Mouse (Mus musculus) liver, embryonic 11.5 days (tissue): ENCODE measurements at regions not wholly inside any gene's neighbourhood (a gene's known extent, or its start where the extent isn't known, plus 50 kb on each side); places are given as distances from the start of the nearest gene placed in this dataset.

ENCODE experiments used
- ATAC-seq: fragments of 200-750 bp; cut with Nextera tagmentation; replicated peaks from 2 replicates; pipeline ENCODE4 v1.8.0; 2017; ENCODE audit warnings: moderate number of reproducible peaks, mild to moderate bottlenecking, moderate TSS enrichment, moderate library complexity; ENCODE audit not compliant: low FRiP score
- DNase-seq: peaks from one replicate; pipeline ENCODE4 v3.0.0-alpha.2; 2017; ENCODE audit warnings: low spot score
- H3K27ac ChIP-seq: fragments of 300-500 bp; sonication (generic); 2 replicates; pipeline ENCODE4 v1.5.1; 2014; ENCODE audit warnings: mild to moderate bottlenecking, low read depth, low read length, control low read depth
- H3K27me3 ChIP-seq: fragments of 300-500 bp; sonication (generic); replicated peaks from 2 replicates; pipeline ENCODE4 v1.6.1; 2014; ENCODE audit warnings: low read length, mixed read lengths; ENCODE audit not compliant: control insufficient read depth, insufficient read depth
- H3K36me3 ChIP-seq: fragments of 300-500 bp; sonication (generic); 2 replicates; pipeline ENCODE4 v1.6.1; 2014; ENCODE audit warnings: mild to moderate bottlenecking, low read length, moderate library complexity, mixed read lengths; ENCODE audit not compliant: control insufficient read depth, insufficient read depth
- H3K4me1 ChIP-seq: fragments of 300-500 bp; sonication (generic); replicated peaks from 2 replicates; pipeline ENCODE4 v1.6.1; 2014; ENCODE audit warnings: low read length, mixed read lengths; ENCODE audit not compliant: control insufficient read depth, insufficient read depth
- H3K4me2 ChIP-seq: fragments of 300-500 bp; sonication (generic); 2 replicates; pipeline ENCODE4 v1.6.1; 2014; ENCODE audit warnings: mild to moderate bottlenecking, control low read depth, moderate library complexity
- H3K4me3 ChIP-seq: fragments of 300-500 bp; sonication (generic); 2 replicates; pipeline ENCODE4 v1.5.1; 2014; ENCODE audit warnings: low read depth, low read length, control low read depth
- H3K9ac ChIP-seq: fragments of 300-500 bp; sonication (generic); 2 replicates; pipeline ENCODE4 v1.6.1; 2014; ENCODE audit warnings: low read depth, low read length, control low read depth
- H3K9me3 ChIP-seq: fragments of 300-500 bp; sonication (generic); 2 replicates; pipeline ENCODE4 v1.6.1; 2016; ENCODE audit warnings: low read length, inconsistent platforms, mixed read lengths; ENCODE audit not compliant: control insufficient read depth
- WGBS: fragments of 180-500 bp; shearing (Covaris S2); extraction: QIAGEN DNeasy Blood & Tissue Kit; methylation state at CpG from one replicate; pipeline ENCODE4 v1.1.7; 2014; 5-methylcytosine and 5-hydroxymethylcytosine counted together

DNA sequence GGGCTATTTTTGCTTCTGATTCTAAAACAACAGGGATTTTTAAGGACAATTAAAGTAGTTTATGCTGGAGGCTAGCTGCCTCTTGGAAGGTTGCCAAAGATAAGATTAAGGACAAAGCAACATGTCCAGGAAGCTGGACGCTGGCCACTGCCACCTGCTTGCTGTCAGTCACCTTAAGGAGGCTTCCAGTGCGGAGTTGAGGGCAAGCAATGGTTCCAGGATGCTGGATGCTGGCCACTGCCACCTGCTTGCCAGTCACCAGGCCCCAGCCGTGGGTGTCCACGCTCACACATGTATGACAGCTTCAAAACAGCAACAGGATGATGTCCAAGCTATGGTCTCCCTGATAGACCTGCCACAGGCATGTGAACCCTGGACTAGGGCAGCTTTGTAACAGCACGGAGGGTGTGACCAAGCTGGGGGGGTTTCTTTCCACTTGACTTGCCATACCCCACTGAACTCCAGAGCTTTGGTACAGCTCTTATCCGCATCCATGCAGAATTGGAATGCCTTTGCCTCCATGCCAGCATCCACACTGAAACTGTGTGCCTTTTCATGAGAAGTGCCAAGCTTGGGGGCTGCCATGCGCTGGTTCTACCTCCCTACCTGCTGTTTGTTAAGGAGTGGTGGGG is 174.6 kb downstream of the Glrx3 start:
- Histone ChIP-seq H3K4me3 (no peak overlapping the region), H3K4me1 (no peaks in the 10 kb centered on the region), H3K4me2 (no peak overlapping the region), H3K27ac (no peak overlapping the region), H3K27me3 (no peaks in the 10 kb centered on the region), H3K36me3 (no peaks in the 10 kb centered on the region), H3K9ac (no peak overlapping the region), H3K9me3 (no peaks in the 10 kb centered on the region)
- ATAC-seq (no peak), DNase-seq (no peak)
- WGBS = 81% methylated on average over 7 of the region's 7 CpGs

DNA sequence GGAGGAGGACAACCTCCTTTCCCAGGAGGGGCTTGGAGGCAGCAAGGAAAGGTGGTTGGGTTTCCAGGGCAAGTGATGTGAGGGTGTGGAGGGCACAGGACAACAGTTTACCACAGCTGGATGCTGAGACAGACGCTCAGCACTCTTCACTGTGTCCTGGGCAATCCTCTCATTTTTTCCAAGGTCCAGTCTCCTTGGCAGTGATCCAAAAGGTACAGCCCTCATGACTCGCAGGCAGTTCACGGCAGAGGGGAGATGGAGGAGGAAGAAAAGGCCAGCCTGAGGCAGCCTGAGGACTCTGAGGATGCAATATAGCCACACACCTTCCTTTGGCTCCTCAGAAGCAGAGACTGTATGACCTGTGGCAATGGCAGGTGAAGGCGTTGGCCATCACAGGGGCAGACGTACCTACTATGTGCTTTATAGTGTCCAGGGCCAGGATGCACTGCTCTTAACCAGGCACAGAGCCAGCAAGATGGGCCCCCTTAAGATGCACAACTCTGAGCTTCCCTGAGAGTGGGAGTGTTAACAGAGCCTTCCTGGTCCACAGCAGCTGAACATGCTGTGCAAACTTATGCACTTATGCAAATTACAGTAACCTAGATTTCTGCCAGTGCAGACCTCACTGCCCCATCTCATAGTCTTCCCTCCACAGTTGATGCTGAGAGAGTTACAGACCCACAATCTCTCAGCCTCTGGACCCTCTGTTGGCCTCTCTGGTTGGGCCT is 181.2 kb downstream of the Glrx3 start:
- Histone ChIP-seq H3K4me3 (no peak overlapping the region), H3K27ac (no peak overlapping the region), H3K9ac (no peak overlapping the region), H3K4me2 (no peak overlapping the region), H3K36me3 (no peaks in the 10 kb centered on the region), H3K4me1 (no peaks in the 10 kb centered on the region), H3K27me3 (no peaks in the 10 kb centered on the region), H3K9me3 (no peaks in the 10 kb centered on the region)
- ATAC-seq (no peak), DNase-seq (no peak)
- WGBS = 73% methylated on average over 5 of the region's 5 CpGs

DNA sequence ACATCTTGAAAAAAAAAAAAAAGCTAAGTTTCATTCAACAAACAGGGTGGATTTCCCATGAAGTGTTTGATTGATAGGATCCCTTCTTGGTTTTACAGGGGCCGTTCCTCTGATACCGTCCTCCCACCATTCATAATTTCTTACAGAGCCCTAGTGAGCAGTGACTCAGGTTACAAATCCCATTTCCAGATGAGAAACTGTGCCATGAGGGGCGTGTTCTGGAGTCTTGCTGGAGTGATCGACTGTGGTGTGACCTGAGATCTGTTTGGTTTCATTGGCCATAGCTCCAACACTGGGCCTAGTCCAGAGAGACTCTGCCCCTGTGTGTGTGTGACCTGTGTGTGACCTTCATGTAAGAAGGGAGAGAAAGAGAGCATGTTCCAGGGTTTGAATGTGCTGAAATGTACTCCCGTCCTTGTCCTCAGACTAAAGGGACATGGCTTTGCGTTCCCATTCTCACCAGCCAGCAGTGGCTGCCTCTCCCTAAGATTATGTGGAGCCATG is 181.9 kb downstream of the Glrx3 start:
- Histone ChIP-seq H3K9me3 (no peaks in the 10 kb centered on the region), H3K9ac (no peak overlapping the region), H3K4me1 (no peaks in the 10 kb centered on the region), H3K4me3 (no peak overlapping the region), H3K4me2 (no peak overlapping the region), H3K27me3 (no peaks in the 10 kb centered on the region), H3K27ac (no peak overlapping the region), H3K36me3 (no peaks in the 10 kb centered on the region)
- WGBS = 67% methylated on average over 6 of the region's 6 CpGs
- DNase-seq = no peak
- no peak for ATAC-seq

DNA sequence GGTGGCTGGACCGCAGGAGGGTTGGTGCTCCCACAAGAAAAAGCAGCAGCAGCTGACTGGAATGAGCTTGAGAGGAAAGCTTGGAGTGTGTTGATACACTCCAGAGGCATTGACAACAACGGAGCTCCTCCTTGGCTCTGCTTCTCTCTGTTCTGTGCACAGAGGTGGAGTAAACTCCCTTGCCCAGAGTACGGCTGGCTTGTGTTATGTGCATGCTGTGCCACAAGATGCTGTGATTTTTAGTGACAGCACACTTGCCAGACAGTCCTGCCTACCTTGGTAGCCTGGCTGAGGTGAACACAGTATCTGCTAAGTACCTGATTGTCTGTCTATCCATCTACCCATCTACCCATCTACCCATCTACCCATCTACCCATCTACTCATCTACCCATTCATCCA is 190.9 kb downstream of the Glrx3 start:
- ATAC-seq (no peak), DNase-seq (no peak)
- Histone ChIP-seq H3K27me3 (no peaks in the 10 kb centered on the region), H3K36me3 (no peaks in the 10 kb centered on the region), H3K9ac (no peak overlapping the region), H3K4me1 (no peaks in the 10 kb centered on the region), H3K4me3 (no peak overlapping the region), H3K9me3 (no peaks in the 10 kb centered on the region), H3K4me2 (no peak overlapping the region), H3K27ac (no peak overlapping the region)
- WGBS = 80% methylated on average over 3 of the region's 3 CpGs

DNA sequence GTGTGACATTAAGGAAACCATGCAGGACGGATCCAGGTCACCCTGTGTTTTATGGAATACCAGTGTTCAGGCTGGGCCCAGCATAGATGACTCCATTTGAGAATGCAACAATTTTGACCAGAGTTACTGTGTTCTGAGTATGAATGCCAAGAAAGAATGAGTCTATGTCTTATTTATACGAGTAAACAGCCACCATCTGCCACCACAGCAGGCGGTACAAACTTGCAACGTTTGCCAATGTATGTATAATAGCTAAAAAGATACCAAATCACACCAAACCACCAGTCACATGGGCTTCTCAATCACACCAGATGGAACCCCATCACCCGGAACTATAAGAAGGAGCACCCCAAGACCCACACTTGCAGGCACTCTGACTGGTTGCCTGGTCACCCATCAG is 192.1 kb downstream of the Glrx3 start:
- Histone ChIP-seq H3K27ac (no peak overlapping the region), H3K36me3 (no peaks in the 10 kb centered on the region), H3K9ac (no peak overlapping the region), H3K27me3 (no peaks in the 10 kb centered on the region), H3K4me1 (no peaks in the 10 kb centered on the region), H3K4me3 (no peak overlapping the region), H3K9me3 (no peaks in the 10 kb centered on the region), H3K4me2 (no peak overlapping the region)
- 84% methylated on average over 5 of the region's 5 CpGs for WGBS
- DNase-seq (no peak), ATAC-seq (no peak)

DNA sequence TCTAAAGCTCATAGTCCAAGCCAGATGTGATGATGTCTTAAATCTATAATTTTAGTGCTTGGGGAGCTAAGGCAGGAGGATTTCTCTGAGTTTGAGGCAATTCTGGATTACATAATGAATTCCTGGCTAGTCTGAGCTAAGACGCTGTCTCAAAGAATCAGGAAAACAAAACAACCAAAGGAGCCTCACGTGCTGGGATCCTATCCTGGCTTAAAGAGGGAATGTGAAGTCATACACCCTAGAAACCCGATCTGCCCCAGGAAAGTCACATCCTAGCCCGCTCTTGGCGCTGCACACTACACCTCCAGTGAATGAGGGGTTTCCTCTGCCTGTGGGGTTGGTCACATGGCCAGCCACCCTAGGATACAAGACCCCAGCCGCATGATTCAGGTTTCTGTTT is 211.2 kb downstream of the Glrx3 start:
- DNase-seq (no peak), ATAC-seq (no peak)
- no peak overlapping the region for H3K4me2 ChIP-seq
- H3K27ac ChIP-seq = no peak overlapping the region
- H3K9ac ChIP-seq = no peak overlapping the region
- H3K9me3 ChIP-seq = no peaks in the 10 kb centered on the region
- H3K36me3 ChIP-seq = no peaks in the 10 kb centered on the region
- WGBS = 65% methylated on average over 6 of the region's 6 CpGs
- H3K4me3 ChIP-seq = no peak overlapping the region
- no peaks in the 10 kb centered on the region for H3K4me1 ChIP-seq
- no peaks in the 10 kb centered on the region for H3K27me3 ChIP-seq

DNA sequence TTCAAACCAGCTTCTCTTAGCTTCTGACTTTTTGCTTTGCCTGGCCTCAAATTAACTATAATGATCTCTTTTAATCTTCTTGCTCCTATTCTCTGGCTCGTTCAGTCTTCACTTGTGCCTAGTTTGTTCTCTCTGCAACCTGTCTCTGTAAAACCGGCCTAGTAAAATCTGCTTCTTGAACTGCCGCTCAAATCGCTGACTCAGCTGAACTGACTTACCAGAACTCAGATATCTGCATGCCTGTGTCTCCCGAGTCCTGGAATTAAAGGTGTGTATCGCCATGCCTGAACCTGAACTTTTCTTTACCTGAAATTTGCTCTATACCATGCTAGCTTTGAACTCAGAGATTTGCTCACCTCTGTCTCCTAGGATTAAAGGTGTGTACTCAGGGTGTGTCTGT is 212.2 kb downstream of the Glrx3 start:
- Histone ChIP-seq H3K27me3 (no peaks in the 10 kb centered on the region), H3K4me1 (no peaks in the 10 kb centered on the region), H3K27ac (no peak overlapping the region), H3K36me3 (no peaks in the 10 kb centered on the region), H3K4me3 (no peak overlapping the region), H3K4me2 (no peak overlapping the region), H3K9me3 (no peaks in the 10 kb centered on the region), H3K9ac (no peak overlapping the region)
- no peak for ATAC-seq
- WGBS = 90% methylated on average over 6 of the region's 6 CpGs
- DNase-seq = no peak

DNA sequence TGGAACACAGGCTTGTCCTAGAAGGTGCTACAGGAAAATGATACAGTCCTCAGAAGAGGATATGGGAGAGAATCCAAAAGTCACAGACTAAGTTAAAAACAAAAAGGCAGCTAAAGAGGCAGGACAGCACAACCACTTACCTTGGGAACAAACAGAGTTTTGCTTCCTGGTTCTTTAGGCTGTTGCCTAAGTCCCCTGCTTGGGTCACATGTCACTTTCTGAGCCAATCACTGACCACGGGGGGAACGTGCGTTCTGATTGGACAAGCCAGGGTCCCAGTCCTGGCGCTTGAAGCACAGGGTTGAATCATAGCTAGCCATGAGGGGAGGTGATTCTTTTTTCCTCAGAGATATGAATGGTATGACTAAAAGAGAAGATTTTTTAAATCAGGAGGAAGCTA is 216.4 kb downstream of the Glrx3 start:
- Histone ChIP-seq H3K27ac (no peak overlapping the region), H3K4me2 (no peak overlapping the region), H3K27me3 (no peaks in the 10 kb centered on the region), H3K9ac (no peak overlapping the region), H3K4me1 (no peaks in the 10 kb centered on the region), H3K4me3 (no peak overlapping the region), H3K36me3 (no peaks in the 10 kb centered on the region), H3K9me3 (no peaks in the 10 kb centered on the region)
- 82% methylated on average over 4 of the region's 4 CpGs for WGBS
- DNase-seq = no peak
- ATAC-seq = no peak

DNA sequence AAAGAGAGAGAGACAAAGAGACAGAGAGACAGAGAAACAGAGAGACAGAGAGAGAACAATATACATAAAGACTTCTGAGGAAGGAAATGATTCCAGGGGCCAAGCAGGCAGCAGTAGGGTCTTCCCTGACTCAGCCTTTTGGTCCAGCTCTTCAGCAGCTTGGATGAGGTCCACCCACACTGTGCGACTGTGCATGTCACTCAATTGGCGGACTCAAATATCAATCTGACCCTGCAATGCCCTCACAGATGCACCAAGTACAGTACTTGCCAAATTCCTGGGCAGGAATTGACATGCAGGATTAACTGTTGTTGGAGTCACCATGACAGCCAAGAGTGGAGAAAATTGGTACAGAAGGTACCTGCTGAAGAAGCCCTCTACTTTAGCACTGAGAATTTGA is 229.8 kb downstream of the Glrx3 start:
- Histone ChIP-seq H3K27ac (no peak overlapping the region), H3K36me3 (no peaks in the 10 kb centered on the region), H3K27me3 (no peaks in the 10 kb centered on the region), H3K4me2 (no peak overlapping the region), H3K9ac (no peak overlapping the region), H3K4me3 (no peak overlapping the region), H3K9me3 (no peaks in the 10 kb centered on the region), H3K4me1 (no peaks in the 10 kb centered on the region)
- WGBS = 90% methylated on average over 2 of the region's 2 CpGs
- DNase-seq (no peak), ATAC-seq (no peak)
